Mouse (Mus musculus): ENCODE data around the gene Ccdc177. TPM values are rescaled to one million over a fixed set of nuclear protein-coding genes. Genes with fewer than 3 reads are reported as not detected.

The Ccdc177 gene
- total and polyA plus RNA-seq, 3 experiments, result not detected

DNA sequence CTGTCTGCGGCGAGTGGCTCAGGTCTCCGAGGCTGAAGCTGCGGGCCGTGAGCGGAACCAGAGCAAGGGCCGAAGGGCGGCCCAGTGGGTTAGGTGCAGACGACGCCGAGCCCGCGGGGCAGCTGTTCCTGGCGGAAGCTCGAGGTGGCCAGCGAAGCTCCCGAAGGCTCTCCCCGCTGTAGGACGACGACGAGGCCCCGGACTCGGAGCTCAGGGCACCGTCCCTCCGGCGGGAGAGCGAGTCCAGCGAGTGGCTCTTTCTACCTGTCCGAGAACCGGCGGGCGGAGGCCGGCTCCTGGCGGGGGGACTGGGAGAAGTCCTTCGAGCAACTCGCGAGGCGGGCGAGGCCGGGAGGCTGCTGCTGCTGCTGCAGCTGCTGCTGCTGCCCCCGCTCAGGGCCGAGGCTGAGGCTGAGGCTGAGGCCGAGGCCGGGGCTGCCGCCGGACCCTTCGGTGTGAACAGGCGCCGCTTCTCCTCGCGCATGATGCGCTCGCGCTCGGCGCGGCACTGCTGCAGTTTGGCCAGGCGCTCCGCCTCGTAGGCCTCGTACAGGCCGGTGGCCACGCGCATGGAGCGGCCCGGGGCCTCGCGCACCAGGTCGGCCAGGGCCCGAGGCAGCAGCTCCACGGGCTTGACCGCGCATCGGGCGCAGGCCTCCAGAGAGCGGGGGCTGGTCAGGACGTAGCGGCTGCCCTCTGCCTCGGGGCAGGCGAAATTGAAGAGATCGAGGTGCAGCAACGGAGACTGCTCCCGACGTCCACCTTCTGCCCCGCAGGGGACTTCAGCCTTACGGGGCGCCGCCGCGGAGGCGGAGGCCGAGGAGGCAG lies 1.7 kb downstream of the Ccdc177 start:
- peaks cover 31% of the 10 kb centered on the region for H3K9me3 ChIP-seq (replicated peaks; ENCODE audit: low read length)
- TF ChIP-seq JUND (conservative IDR thresholded peaks at IDR 0.05; ENCODE audit: low read depth, low read length), result no peak
- TF ChIP-seq MAZ (IDR thresholded peaks at IDR 0.05; ENCODE audit: low read depth, low read length), result no peak
- TF ChIP-seq MYC (IDR thresholded peaks at IDR 0.05; ENCODE audit: low read depth, low read length), result no peak
- TF ChIP-seq RCOR1 (conservative IDR thresholded peaks at IDR 0.05; ENCODE audit: low read depth, low read length), result no peak
- TF ChIP-seq ZC3H11A (IDR thresholded peaks at IDR 0.05; ENCODE audit: low read depth, low read length), result no peak
- TF ChIP-seq MEF2A (IDR thresholded peaks at IDR 0.05; ENCODE audit: borderline replicate concordance, low read depth, low read length), result no peak
- no peak for TF ChIP-seq JUN (IDR thresholded peaks at IDR 0.05; ENCODE audit: insufficient read depth, low read depth, low read length)
- no peak for TF ChIP-seq USF1 (IDR thresholded peaks at IDR 0.05; ENCODE audit: low read depth, low read length)
- no peak for TF ChIP-seq CTCF (conservative IDR thresholded peaks at IDR 0.05 in 1 of 2, IDR thresholded peaks at IDR 0.05 in 1 of 2; ENCODE audit: low read depth in 2 of 2, low read length in 2 of 2)
- no peak for TF ChIP-seq MAFK (IDR thresholded peaks at IDR 0.05; ENCODE audit: insufficient replicate concordance, low read length)
- TF ChIP-seq EP300 (IDR thresholded peaks at IDR 0.05; ENCODE audit: low read length), result no peak
- TF ChIP-seq SIN3A (IDR thresholded peaks at IDR 0.05; ENCODE audit: low read length), result no peak
- no peak overlapping the region for H3K27ac ChIP-seq (ENCODE audit: insufficient read depth, low read depth)
- H3K79me2 ChIP-seq (replicated peaks; ENCODE audit: control insufficient read depth, extremely low read depth, insufficient read depth, poor library complexity, severe bottlenecking), result no peaks in the 10 kb centered on the region
- in situ Hi-C loops (cut with MboI; ENCODE audit: low pct_ligation_motif_present, low pct_unique_long_range_greater_than_20kb, low sequenced_read_pairs) (no loop called here), dilution Hi-C loops (cut with MboI; ENCODE audit: extremely low pct_ligation_motif_present, extremely low pct_unique_long_range_greater_than_20kb, low sequenced_read_pairs) (no loop called here)
- H3K9ac ChIP-seq (ENCODE audit: insufficient read depth, low read depth), result no peak overlapping the region
- no peaks in the 10 kb centered on the region for H3K36me3 ChIP-seq (replicated peaks in 1 of 2; ENCODE audit: control insufficient read depth in 1 of 2, insufficient read depth in 1 of 2, low read length in 1 of 2)
- no peaks in the 10 kb centered on the region for H3K4me1 ChIP-seq (ENCODE audit: control insufficient read depth in 1 of 2, insufficient read depth in 2 of 2)
- H3K4me3 ChIP-seq (replicated peaks in 1 of 3; ENCODE audit: low read depth in 2 of 3, low read length in 2 of 3, poor library complexity in 1 of 3), result no peak overlapping the region
- DNase-seq (ENCODE audit: extremely low read depth), result no peak
- peaks cover 7% of the 10 kb centered on the region for H3K27me3 ChIP-seq (replicated peaks)
- H3K4me2 ChIP-seq (ENCODE audit: insufficient read depth, low read depth, poor library complexity, severe bottlenecking), result no peak overlapping the region

DNA sequence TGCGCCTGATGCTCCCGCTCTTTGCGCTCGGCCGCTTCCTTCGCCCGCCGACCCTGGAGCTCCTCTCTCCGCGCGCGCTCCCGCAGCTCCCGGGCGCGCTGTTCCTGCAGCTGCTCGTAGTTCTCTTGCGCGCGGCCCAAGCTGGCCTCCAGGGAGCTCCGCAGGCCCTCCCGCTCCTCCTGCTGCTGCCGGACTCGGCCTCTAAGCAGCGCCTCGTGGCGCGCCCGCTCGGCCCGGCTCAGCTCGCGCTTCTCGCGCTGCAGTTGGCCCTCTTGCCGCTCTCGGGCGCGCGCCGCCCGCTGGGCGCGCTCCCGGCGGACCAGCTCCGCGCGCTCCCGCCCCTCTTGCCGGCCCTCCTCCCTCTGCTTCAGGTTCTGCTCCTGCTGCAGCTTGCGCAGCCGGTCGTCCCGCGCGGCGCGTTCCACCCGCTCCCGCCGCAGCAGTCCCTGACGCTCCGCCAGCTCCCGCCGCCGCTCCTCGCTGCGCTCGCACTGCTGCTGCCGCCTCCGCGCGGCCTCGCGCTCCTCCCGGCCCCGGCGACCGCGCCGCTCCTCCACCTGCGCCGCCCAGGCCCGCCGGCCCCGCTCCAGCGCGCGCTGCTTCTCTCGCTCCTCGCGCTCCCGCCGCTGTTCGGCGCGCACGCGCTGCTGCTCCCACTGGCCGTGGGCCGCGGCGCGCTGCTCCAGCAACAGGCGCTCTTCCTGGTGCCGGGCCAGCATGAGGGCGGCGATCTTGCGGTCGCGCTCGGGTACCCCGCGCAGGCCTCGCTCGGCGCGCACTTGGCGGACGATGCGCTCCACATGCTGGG lies 2.5 kb downstream of the Ccdc177 start:
- no peaks in the 10 kb centered on the region for H3K36me3 ChIP-seq (replicated peaks in 1 of 2; ENCODE audit: control insufficient read depth in 1 of 2, insufficient read depth in 1 of 2, low read length in 1 of 2)
- H3K9me3 ChIP-seq (replicated peaks; ENCODE audit: low read length), result peaks cover 31% of the 10 kb centered on the region
- DNase-seq (ENCODE audit: extremely low read depth), result no peak
- H3K9ac ChIP-seq (ENCODE audit: insufficient read depth, low read depth), result no peak overlapping the region
- TF ChIP-seq CHD2 (IDR thresholded peaks at IDR 0.05; ENCODE audit: low read length), result no peak
- TF ChIP-seq ZKSCAN1 (IDR thresholded peaks at IDR 0.05; ENCODE audit: borderline replicate concordance, low read depth, low read length), result no peak
- TF ChIP-seq TBP (conservative IDR thresholded peaks at IDR 0.05; ENCODE audit: low read depth, low read length), result no peak
- TF ChIP-seq MAZ (IDR thresholded peaks at IDR 0.05; ENCODE audit: low read depth, low read length), result no peak
- TF ChIP-seq MEF2A (IDR thresholded peaks at IDR 0.05; ENCODE audit: borderline replicate concordance, low read depth, low read length), result no peak
- TF ChIP-seq MXI1 (IDR thresholded peaks at IDR 0.05; ENCODE audit: low read depth, low read length), result no peak
- no peak for TF ChIP-seq USF1 (IDR thresholded peaks at IDR 0.05; ENCODE audit: low read depth, low read length)
- TF ChIP-seq EP300 (IDR thresholded peaks at IDR 0.05; ENCODE audit: low read length), result no peak
- TF ChIP-seq PAX5 (IDR thresholded peaks at IDR 0.05; ENCODE audit: low read length), result no peak
- TF ChIP-seq SMC3 (IDR thresholded peaks at IDR 0.05; ENCODE audit: low read depth, low read length), result no peak
- no peak for TF ChIP-seq MAFK (IDR thresholded peaks at IDR 0.05; ENCODE audit: insufficient replicate concordance, low read length)
- no peak for TF ChIP-seq SIN3A (IDR thresholded peaks at IDR 0.05; ENCODE audit: low read length)
- TF ChIP-seq RAD21 (IDR thresholded peaks at IDR 0.05; ENCODE audit: low read depth, low read length), result no peak
- TF ChIP-seq ELF1 (IDR thresholded peaks at IDR 0.05; ENCODE audit: low read depth, low read length), result no peak
- no peak for TF ChIP-seq JUN (IDR thresholded peaks at IDR 0.05; ENCODE audit: insufficient read depth, low read depth, low read length)
- TF ChIP-seq ETS1 (conservative IDR thresholded peaks at IDR 0.05; ENCODE audit: low read depth, low read length), result no peak
- TF ChIP-seq USF2 (conservative IDR thresholded peaks at IDR 0.05; ENCODE audit: low read depth, low read length), result no peak
- TF ChIP-seq CHD1 (IDR thresholded peaks at IDR 0.05; ENCODE audit: low read depth, low read length), result no peak
- in situ Hi-C loops (cut with MboI; ENCODE audit: low pct_ligation_motif_present, low pct_unique_long_range_greater_than_20kb, low sequenced_read_pairs) (no loop called here), dilution Hi-C loops (cut with MboI; ENCODE audit: extremely low pct_ligation_motif_present, extremely low pct_unique_long_range_greater_than_20kb, low sequenced_read_pairs) (no loop called here)
- H3K27ac ChIP-seq (ENCODE audit: insufficient read depth, low read depth), result no peak overlapping the region
- peaks cover 9% of the 10 kb centered on the region for H3K27me3 ChIP-seq (replicated peaks)
- H3K4me1 ChIP-seq (ENCODE audit: control insufficient read depth in 1 of 2, insufficient read depth in 2 of 2), result no peaks in the 10 kb centered on the region
- H3K4me3 ChIP-seq (replicated peaks in 1 of 3; ENCODE audit: low read depth in 2 of 3, low read length in 2 of 3, poor library complexity in 1 of 3), result no peak overlapping the region
- H3K79me2 ChIP-seq (replicated peaks; ENCODE audit: control insufficient read depth, extremely low read depth, insufficient read depth, poor library complexity, severe bottlenecking), result no peaks in the 10 kb centered on the region
- no peak overlapping the region for H3K4me2 ChIP-seq (ENCODE audit: insufficient read depth, low read depth, poor library complexity, severe bottlenecking)

Data from CH12.LX (cell line).